Mouse (Mus musculus): ENCODE measurements around the gene D2hgdh. TPM values are rescaled to one million over a fixed set of nuclear protein-coding genes. Genes with fewer than 3 reads are reported as not detected.
"Not testable (repeated sequence)": the region's sequence is repeated elsewhere in the genome, so short reads cannot be mapped to it uniquely, and the experiment has no call there.

The D2hgdh gene
- polyA plus RNA-seq, 1 experiment from 2014 or later: 7.5 TPM

DNA sequence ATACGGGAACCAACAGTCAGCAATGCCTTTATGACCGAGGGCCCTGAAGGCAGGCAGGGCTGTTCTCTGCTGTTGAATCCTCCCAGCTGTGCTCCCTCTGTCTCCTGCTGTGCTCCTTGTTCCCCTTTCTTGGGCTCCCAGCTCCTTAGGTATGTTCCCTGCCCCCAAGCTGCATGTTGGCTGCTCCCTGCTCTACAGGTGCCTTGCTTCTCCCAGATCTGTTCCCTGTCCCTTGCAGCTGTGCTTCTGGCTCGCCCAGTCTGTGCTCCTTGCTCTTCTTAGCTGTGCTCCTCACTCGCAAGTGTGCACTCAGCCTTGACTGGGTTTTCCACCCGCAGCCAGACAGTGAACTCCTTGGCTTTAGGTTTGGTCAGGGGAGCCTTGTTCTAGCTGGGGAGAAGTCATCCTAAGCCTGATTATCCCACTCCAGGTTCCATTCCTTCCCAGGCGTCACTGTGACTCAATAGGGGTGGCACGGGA lies 10.0 kb downstream of the D2hgdh start:
- no peak for ATAC-seq (ENCODE audit: low FRiP score, low TSS enrichment)
- Histone ChIP-seq H3K4me2 (replicated peaks; ENCODE audit: low read depth) (no peak overlapping the region), H3K4me1 (replicated peaks; ENCODE audit: control insufficient read depth, insufficient read depth) (no peaks in the 10 kb centered on the region), H3K27me3 (ENCODE audit: control insufficient read depth, insufficient read depth, low read length) (no peaks in the 10 kb centered on the region), H3K4me3 (ENCODE audit: low read depth, low read length) (no peak overlapping the region), H3K36me3 (ENCODE audit: control insufficient read depth, insufficient read depth, low read length) (peaks cover 7% of the 10 kb centered on the region), H3K9me3 (ENCODE audit: control insufficient read depth, low read length) (no peaks in the 10 kb centered on the region), H3K27ac (replicated peaks) (no peak overlapping the region), H3K9ac (ENCODE audit: low read length) (no peak overlapping the region)
- TF ChIP-seq CTCF (IDR thresholded peaks at IDR 0.05; ENCODE audit: low read depth) (no peak), EP300 (optimal IDR thresholded peaks at IDR 0.05) (no peak)
- DNase-seq (ENCODE audit: low spot score): no peak
- 83% methylated on average over 7 of the region's 7 CpGs for WGBS

DNA sequence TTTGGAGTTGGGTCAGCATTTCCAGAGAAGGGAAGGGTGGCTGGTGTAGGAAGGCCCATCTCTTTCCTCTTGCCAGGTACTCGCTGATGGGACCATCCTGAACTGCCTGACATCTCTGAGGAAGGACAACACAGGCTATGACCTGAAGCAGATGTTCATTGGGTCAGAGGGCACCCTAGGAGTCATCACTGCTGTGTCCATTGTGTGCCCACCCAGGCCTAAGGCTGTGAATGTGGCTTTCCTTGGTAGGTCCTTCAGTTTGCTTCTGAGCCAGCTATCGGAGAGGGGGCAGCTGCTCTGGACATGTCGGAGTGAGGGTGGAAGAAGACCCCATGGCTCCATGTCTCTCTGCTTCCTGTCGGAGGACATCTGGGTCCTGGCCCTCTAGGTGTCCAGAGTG lies 10.5 kb downstream of the D2hgdh start:
- no peaks in the 10 kb centered on the region for H3K4me1 ChIP-seq (replicated peaks; ENCODE audit: control insufficient read depth, insufficient read depth)
- 88% methylated on average over 4 of the region's 4 CpGs for WGBS
- TF ChIP-seq EP300 (optimal IDR thresholded peaks at IDR 0.05) (no peak), CTCF (IDR thresholded peaks at IDR 0.05; ENCODE audit: low read depth) (no peak)
- H3K27ac ChIP-seq (replicated peaks): no peak overlapping the region
- H3K9me3 ChIP-seq (ENCODE audit: control insufficient read depth, low read length): no peaks in the 10 kb centered on the region
- no peak overlapping the region for H3K4me3 ChIP-seq (ENCODE audit: low read depth, low read length)
- ATAC-seq (ENCODE audit: low FRiP score, low TSS enrichment) (no peak), DNase-seq (ENCODE audit: low spot score) (no peak)
- peaks cover 7% of the 10 kb centered on the region for H3K36me3 ChIP-seq (ENCODE audit: control insufficient read depth, insufficient read depth, low read length)
- no peak overlapping the region for H3K9ac ChIP-seq (ENCODE audit: low read length)
- H3K4me2 ChIP-seq (replicated peaks; ENCODE audit: low read depth): no peak overlapping the region
- no peaks in the 10 kb centered on the region for H3K27me3 ChIP-seq (ENCODE audit: control insufficient read depth, insufficient read depth, low read length)

DNA sequence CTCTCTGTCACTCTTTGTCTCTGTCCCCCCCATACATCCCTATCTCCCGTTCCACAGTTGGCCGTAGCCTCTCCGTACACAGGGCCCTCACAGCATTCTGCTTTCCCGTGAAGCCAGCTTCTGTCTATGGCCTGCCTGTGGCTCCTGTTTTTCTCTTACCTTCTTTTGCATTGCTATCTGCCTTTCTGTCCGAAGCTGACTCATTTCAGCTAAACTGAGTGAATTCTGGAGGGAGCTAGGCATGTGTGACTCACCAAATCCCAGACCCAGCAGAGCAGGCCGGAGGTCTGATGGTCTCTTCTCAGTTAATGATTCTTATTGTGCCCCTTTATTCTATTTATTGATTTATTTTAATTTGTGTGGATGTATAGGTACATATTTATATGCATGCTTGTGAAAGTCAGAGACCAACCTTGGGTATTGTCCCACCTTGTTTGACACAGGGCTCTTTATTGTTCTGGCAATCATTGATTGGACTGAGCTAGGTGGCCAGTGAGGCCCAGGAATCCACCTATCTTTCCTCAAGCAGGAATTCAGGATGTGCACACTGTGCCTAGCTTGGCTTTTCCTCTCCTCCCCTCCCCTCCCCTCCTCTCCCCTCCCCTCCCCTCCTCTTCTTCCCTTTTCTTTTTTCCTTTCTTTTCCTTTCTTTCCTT lies 11.3 kb downstream of the D2hgdh start:
- 83% methylated on average over 6 of the region's 6 CpGs for WGBS

DNA sequence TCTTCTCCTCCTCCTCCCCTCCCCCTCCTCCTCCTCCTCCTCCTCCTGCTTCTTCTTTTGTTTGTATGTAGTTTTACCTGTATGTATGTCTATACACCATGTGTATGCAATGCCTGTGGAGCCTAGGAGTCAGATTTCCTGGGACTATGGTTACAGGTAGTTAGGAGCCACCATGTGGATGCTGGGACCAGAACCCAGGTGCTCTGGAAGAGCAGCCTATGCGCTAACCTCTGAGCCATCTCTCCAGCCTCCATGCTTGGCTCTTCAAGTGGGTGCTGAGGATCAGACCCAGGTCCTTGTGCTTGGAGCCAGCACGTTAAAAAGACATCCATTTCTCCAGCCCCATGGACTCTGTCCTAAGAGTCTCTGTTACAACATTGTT lies 11.8 kb downstream of the D2hgdh start:
- H3K4me1 ChIP-seq (replicated peaks; ENCODE audit: control insufficient read depth, insufficient read depth): no peaks in the 10 kb centered on the region
- H3K4me3 ChIP-seq (ENCODE audit: low read depth, low read length): no peak overlapping the region
- DNase-seq (ENCODE audit: low spot score): no peak
- no peak overlapping the region for H3K27ac ChIP-seq (replicated peaks)
- no peaks in the 10 kb centered on the region for H3K9me3 ChIP-seq (ENCODE audit: control insufficient read depth, low read length)
- H3K9ac ChIP-seq (ENCODE audit: low read length): no peak overlapping the region
- H3K4me2 ChIP-seq (replicated peaks; ENCODE audit: low read depth): no peak overlapping the region
- H3K27me3 ChIP-seq (ENCODE audit: control insufficient read depth, insufficient read depth, low read length): no peaks in the 10 kb centered on the region
- no peak for ATAC-seq (ENCODE audit: low FRiP score, low TSS enrichment)
- no peak for TF ChIP-seq EP300 (optimal IDR thresholded peaks at IDR 0.05)
- no peak for TF ChIP-seq CTCF (IDR thresholded peaks at IDR 0.05; ENCODE audit: low read depth)
- WGBS: 89% methylated on average over 2 of the region's 2 CpGs
- peaks cover 7% of the 10 kb centered on the region for H3K36me3 ChIP-seq (ENCODE audit: control insufficient read depth, insufficient read depth, low read length)

More for the DNA sequence above, 11.3 kb downstream of the D2hgdh start:
- ATAC-seq (ENCODE audit: low FRiP score, low TSS enrichment): no peak
- Histone ChIP-seq H3K27ac (replicated peaks) (no peak overlapping the region), H3K36me3 (ENCODE audit: control insufficient read depth, insufficient read depth, low read length) (peaks cover 7% of the 10 kb centered on the region), H3K9ac (ENCODE audit: low read length) (no peak overlapping the region), H3K4me1 (replicated peaks; ENCODE audit: control insufficient read depth, insufficient read depth) (no peaks in the 10 kb centered on the region), H3K27me3 (ENCODE audit: control insufficient read depth, insufficient read depth, low read length) (no peaks in the 10 kb centered on the region), H3K4me3 (ENCODE audit: low read depth, low read length) (no peak overlapping the region), H3K4me2 (replicated peaks; ENCODE audit: low read depth) (no peak overlapping the region), H3K9me3 (ENCODE audit: control insufficient read depth, low read length) (no peaks in the 10 kb centered on the region)
- TF ChIP-seq CTCF (IDR thresholded peaks at IDR 0.05; ENCODE audit: low read depth) (no peak), EP300 (optimal IDR thresholded peaks at IDR 0.05) (no peak)
- no peak for DNase-seq (ENCODE audit: low spot score)

DNA sequence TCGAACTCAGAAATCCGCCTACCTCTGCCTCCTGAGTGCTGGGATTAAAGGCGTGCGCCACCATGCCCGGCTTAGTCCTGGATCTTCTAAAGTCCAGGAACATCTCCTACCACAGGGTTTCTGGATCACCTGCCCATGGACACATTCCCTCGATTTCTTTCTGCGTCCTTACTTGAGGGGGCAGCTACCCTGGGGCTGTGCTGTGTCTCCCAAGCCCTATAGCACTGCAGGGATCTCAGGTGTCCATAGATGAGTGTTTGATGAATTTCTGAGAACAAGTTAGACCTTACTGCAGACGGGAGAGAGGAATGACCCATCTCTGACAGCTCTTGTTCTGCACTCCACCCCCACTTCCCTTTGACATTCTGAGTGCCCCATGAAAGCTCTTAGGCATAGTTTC lies 12.6 kb downstream of the D2hgdh start:
- no peaks in the 10 kb centered on the region for H3K27me3 ChIP-seq (ENCODE audit: control insufficient read depth, insufficient read depth, low read length)
- ATAC-seq (ENCODE audit: low FRiP score, low TSS enrichment) (no peak), DNase-seq (ENCODE audit: low spot score) (no peak)
- no peak overlapping the region for H3K27ac ChIP-seq (replicated peaks)
- H3K9me3 ChIP-seq (ENCODE audit: control insufficient read depth, low read length): no peaks in the 10 kb centered on the region
- no peak overlapping the region for H3K4me2 ChIP-seq (replicated peaks; ENCODE audit: low read depth)
- TF ChIP-seq CTCF (IDR thresholded peaks at IDR 0.05; ENCODE audit: low read depth) (no peak), EP300 (optimal IDR thresholded peaks at IDR 0.05) (no peak)
- H3K9ac ChIP-seq (ENCODE audit: low read length): no peak overlapping the region
- no peak overlapping the region for H3K4me3 ChIP-seq (ENCODE audit: low read depth, low read length)
- 91% methylated on average over 8 of the region's 8 CpGs for WGBS
- no peaks in the 10 kb centered on the region for H3K4me1 ChIP-seq (replicated peaks; ENCODE audit: control insufficient read depth, insufficient read depth)
- H3K36me3 ChIP-seq (ENCODE audit: control insufficient read depth, insufficient read depth, low read length): peaks cover 7% of the 10 kb centered on the region

DNA sequence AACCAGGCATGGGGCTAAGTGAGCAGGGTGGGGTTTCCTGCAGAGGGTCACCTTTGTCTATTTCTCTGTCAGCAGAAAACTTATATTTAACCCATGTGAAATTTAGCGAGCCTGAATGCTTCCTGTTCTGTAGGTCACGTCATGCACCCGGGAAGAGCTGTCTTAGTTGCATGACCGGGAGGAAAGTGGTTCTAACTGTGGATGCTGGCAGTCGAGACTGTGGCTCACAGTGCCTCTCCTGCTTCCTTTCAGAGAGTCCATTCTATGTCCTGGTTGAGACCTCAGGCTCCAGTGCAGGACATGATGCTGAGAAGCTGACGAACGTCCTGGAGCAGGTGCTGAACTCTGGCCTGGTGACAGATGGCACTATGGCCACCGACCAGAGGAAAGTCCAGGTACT lies 13.9 kb downstream of the D2hgdh start:
- DNase-seq (ENCODE audit: low spot score); H3K27ac ChIP-seq (replicated peaks); H3K27me3 ChIP-seq (ENCODE audit: control insufficient read depth, insufficient read depth, low read length); H3K4me2 ChIP-seq (replicated peaks; ENCODE audit: low read depth); H3K4me3 ChIP-seq (ENCODE audit: low read depth, low read length); ATAC-seq (ENCODE audit: low FRiP score, low TSS enrichment); H3K36me3 ChIP-seq (ENCODE audit: control insufficient read depth, insufficient read depth, low read length); H3K9me3 ChIP-seq (ENCODE audit: control insufficient read depth, low read length); H3K9ac ChIP-seq (ENCODE audit: low read length); H3K4me1 ChIP-seq (replicated peaks; ENCODE audit: control insufficient read depth, insufficient read depth): not testable (repeated sequence)
- WGBS: 91% methylated on average over 7 of the region's 8 CpGs

DNA sequence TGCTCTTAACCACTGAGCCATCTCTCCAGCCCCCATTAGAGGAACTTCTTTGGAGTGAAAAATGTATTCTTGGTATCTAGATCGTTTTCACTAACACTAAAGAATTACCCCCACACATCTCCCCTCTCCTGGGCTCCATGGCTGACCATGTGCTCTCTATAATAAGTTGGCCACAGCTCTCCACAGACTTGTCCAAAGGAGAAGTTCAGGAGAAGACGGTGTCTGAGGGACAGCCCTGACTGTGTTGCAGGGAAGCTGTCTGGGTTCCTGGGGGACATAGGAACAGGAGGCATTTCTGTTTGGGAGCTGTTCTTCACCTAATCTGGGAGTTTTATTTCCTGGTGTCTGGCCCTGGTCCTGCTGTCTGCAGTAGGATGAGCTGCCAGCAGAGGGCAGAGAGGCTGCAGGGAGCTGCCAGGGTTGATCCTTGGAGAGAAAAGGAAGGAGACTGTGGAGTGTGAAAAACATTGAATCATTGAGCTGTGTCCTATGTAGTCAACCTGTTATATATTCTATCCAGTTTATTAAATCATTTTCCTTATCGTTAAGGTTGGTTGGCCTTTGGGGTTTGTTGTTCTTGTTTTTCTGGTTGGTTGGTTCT lies 21.2 kb downstream of the D2hgdh start:
- H3K36me3 ChIP-seq (ENCODE audit: control insufficient read depth, insufficient read depth, low read length); H3K9me3 ChIP-seq (ENCODE audit: control insufficient read depth, low read length); H3K27me3 ChIP-seq (ENCODE audit: control insufficient read depth, insufficient read depth, low read length); H3K4me1 ChIP-seq (replicated peaks; ENCODE audit: control insufficient read depth, insufficient read depth); H3K4me3 ChIP-seq (ENCODE audit: low read depth, low read length); H3K27ac ChIP-seq (replicated peaks); H3K4me2 ChIP-seq (replicated peaks; ENCODE audit: low read depth); H3K9ac ChIP-seq (ENCODE audit: low read length); DNase-seq (ENCODE audit: low spot score): not testable (repeated sequence)
- WGBS: 57% methylated on average over 1 of the region's 3 CpGs
- ATAC-seq (ENCODE audit: low FRiP score, low TSS enrichment): peak; percentile 77

DNA sequence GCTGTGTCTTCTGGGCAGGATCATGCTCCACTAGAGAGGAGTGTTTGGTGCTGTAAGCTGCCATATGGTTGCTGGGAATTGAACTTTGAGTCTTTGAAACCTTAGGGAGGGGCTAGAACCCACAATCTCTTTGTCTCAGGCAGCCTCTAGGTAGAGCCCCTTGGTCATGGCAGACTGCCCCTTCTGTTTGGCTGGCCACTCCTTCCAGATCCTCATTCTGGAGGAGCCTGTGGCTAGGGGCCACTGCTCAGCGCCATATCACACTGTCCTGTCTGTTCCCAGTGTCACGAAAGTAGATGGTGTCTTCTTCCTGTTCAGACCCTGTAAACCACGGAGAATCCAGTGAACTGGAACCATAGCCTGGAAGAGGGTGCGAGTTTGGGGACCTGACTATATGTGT lies 31.1 kb downstream of the D2hgdh start:
- DNase-seq (ENCODE audit: low spot score); H3K36me3 ChIP-seq (ENCODE audit: control insufficient read depth, insufficient read depth, low read length); H3K9me3 ChIP-seq (ENCODE audit: control insufficient read depth, low read length); H3K27ac ChIP-seq (replicated peaks); H3K27me3 ChIP-seq (ENCODE audit: control insufficient read depth, insufficient read depth, low read length); H3K4me3 ChIP-seq (ENCODE audit: low read depth, low read length); H3K4me1 ChIP-seq (replicated peaks; ENCODE audit: control insufficient read depth, insufficient read depth); H3K4me2 ChIP-seq (replicated peaks; ENCODE audit: low read depth); H3K9ac ChIP-seq (ENCODE audit: low read length): not testable (repeated sequence)
- 0 out of 2 replicates have a peak, but pooled peaks have one; percentile 32 for ATAC-seq (ENCODE audit: low FRiP score, low TSS enrichment)
- 91% methylated on average over 4 of the region's 4 CpGs for WGBS
